In genomic region chr5:123180390-123180789, GRCm38 (mm10) we compare ENCODE assay signal across 23 mouse cellular contexts. TPM values are rescaled to one million over a fixed set of nuclear protein-coding genes. Genes with fewer than 3 reads are reported as not detected.
"Had no signal": no experiment of that assay in that cellular context is flagged by ENCODE, and none has a peak within 500 bp of the region (broad histone marks: within the 10 kb centered on the region; RNA-seq: fewer than 3 reads in every experiment).

No protein-coding gene starts in this region.

- H3K9me3 ChIP-seq: kidney, embryonic 15.5 days; limb, embryonic 15.5 days had no signal

- H3K4me3 ChIP-seq: kidney, embryonic 15.5 days; limb, embryonic 12.5 days; limb, embryonic 15.5 days had no signal

- H3K4me1 ChIP-seq: kidney, embryonic 15.5 days; limb, embryonic 12.5 days; limb, embryonic 15.5 days had no signal

- H3K4me2 ChIP-seq: kidney, embryonic 15.5 days; limb, embryonic 12.5 days; limb, embryonic 15.5 days; midbrain, embryonic 11.5 days had no signal

- ATAC-seq: hindbrain, postnatal 0 days; inflammation-experienced regulatory T-cells, adult 6 months; intestine, embryonic 16.5 days had no signal

- H3K36me3 ChIP-seq: kidney, embryonic 15.5 days; limb, embryonic 12.5 days; limb, embryonic 15.5 days had no signal

- H3K9ac ChIP-seq: kidney, embryonic 15.5 days; limb, embryonic 12.5 days; limb, embryonic 15.5 days had no signal

- H3K27ac ChIP-seq: hindbrain, postnatal 0 days; kidney, embryonic 15.5 days; limb, embryonic 12.5 days; limb, embryonic 15.5 days had no signal

- DNase-seq: left cerebral cortex, postnatal 4 days; lung, adult 2 months; lung, postnatal 14 days; lung, postnatal 4 days; midbrain, embryonic 14.5 days; thymus, adult 18-20 months; thymus, postnatal 36 days had no signal

RNA-seq across cellular contexts. Expression of gene Hpd, which starts 2.1 kb away (rescaled TPM):
- total RNA-seq: hindbrain, postnatal 0 days; layer of hippocampus, adult 18-20 months; layer of hippocampus, postnatal 14 days; left cerebral cortex, adult 8-10 months; left cerebral cortex, postnatal 14 days; left cerebral cortex, postnatal 4 days; megakaryocyte progenitor cell, adult 5-6 weeks; megakaryocyte-erythroid progenitor cell, adult 5-6 weeks; midbrain, postnatal 0 days had no signal
- polyA plus RNA-seq: hindbrain, postnatal 0 days; inflammation-experienced regulatory T-cells, adult 6 months; limb, embryonic 12.5 days; limb, embryonic 15.5 days; midbrain, embryonic 11.5 days; midbrain, embryonic 14.5 days; midbrain, postnatal 0 days; neural tube, embryonic 11.5 days; neural tube, embryonic 14.5 days had no signal
